Mouse (Mus musculus): ENCODE results near the gene Plxna1. TPM values are rescaled to one million over a fixed set of nuclear protein-coding genes. Genes with fewer than 3 reads are reported as not detected.
A peak's percentile ranks its signal among the peaks of the same experiment; 100 is the strongest.

The Plxna1 gene
- polyA plus RNA-seq (2012; rRNA removed) (2.6 TPM in 2 replicates), polyA plus RNA-seq (2014; fragmentation: Nextera tagmentation; extraction: Ambion mirVana) (1.7 TPM in 2 replicates)

- Histone ChIP-seq H3K9me3 (ENCODE audit: control insufficient read depth, low read length) (no peaks in the 10 kb centered on the region), H3K36me3 (replicated peaks; ENCODE audit: control insufficient read depth, insufficient read depth, low read depth) (no peaks in the 10 kb centered on the region), H3K4me3 (ENCODE audit: insufficient read depth in 1 of 2, low read depth in 2 of 2, low read length in 2 of 2) (peak within 1 kb of the TSS; percentile 51 to 61), H3K4me2 (ENCODE audit: low read depth) (peak within 1 kb of the TSS; percentile 73), H3K27me3 (ENCODE audit: control insufficient read depth, insufficient read depth, low read length) (peaks cover 8% of the 10 kb centered on the region), H3K4me1 (replicated peaks; ENCODE audit: control insufficient read depth in 2 of 2, insufficient read depth in 2 of 2, low read length in 1 of 2) (peaks cover 0 to 7% of the 10 kb centered on the region in 2 experiments; a peak in 2 of 4 replicates), H3K27ac (no peak within 1 kb of the TSS), H3K9ac (replicated peaks) (peak within 1 kb of the TSS; percentile 10)
- 1% methylated on average over 64 of the region's 110 CpGs for WGBS (ENCODE audit: insufficient replicate concordance)
- DNase-seq (ENCODE audit: low read depth in 3 of 3, low spot score in 3 of 3) (peak in 1 of 3 experiments; percentile 20), ATAC-seq (ENCODE audit: insufficient read depth) (peak; percentile 78)
- no peak for TF ChIP-seq EP300 (IDR thresholded peaks at IDR 0.05; ENCODE audit: low read depth)
- peak; percentile 31; the same call in 1 of the 2 replicates for TF ChIP-seq CTCF (IDR thresholded peaks at IDR 0.05; ENCODE audit: low read depth)
Observed at GRCm38 (mm10) chr6:89362281-89363106, at the start of gene Plxna1. Gene Plxna1 (minus strand): TSS chr6:89362620.

DNA sequence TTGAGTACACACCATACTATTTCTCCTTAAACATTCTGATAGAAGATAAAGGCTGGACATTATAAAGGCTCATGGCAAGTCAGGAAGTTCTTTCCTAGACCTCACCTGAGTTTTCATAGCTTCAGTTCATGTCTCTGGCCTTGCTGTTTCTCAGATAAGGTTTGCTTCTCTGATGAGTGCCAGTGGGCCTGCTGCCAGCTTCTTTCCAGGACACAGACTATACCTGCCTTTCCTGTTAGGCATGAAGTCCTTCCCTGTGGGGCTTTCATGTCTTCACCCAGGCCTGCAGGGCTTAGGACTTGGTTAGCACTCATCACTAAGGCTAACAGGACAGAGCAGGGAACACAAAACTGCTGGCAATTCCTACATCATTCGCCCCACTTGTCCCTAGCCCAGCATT, 46.6 kb upstream of the Plxna1 start:
- no peak overlapping the region for H3K9ac ChIP-seq (replicated peaks)
- 53% methylated on average over 1 of the region's 1 CpGs for WGBS (ENCODE audit: insufficient replicate concordance)

GRCm38 (mm10) chr6:89408259-89408658, 45.8 kb upstream of the Plxna1 start:
- no peaks in the 10 kb centered on the region for H3K9me3 ChIP-seq (ENCODE audit: control insufficient read depth, low read length)
- no peaks in the 10 kb centered on the region for H3K27me3 ChIP-seq (ENCODE audit: control insufficient read depth, insufficient read depth, low read length)
- H3K4me1 ChIP-seq (replicated peaks; ENCODE audit: control insufficient read depth in 2 of 2, insufficient read depth in 2 of 2, low read length in 1 of 2): no peaks in the 10 kb centered on the region; a peak in 1 of 4 replicates
- no peak overlapping the region for H3K4me2 ChIP-seq (ENCODE audit: low read depth)
- ATAC-seq (ENCODE audit: insufficient read depth): no peak
- no peaks in the 10 kb centered on the region for H3K36me3 ChIP-seq (replicated peaks; ENCODE audit: control insufficient read depth, insufficient read depth, low read depth)
- no peak overlapping the region for H3K27ac ChIP-seq
- H3K9ac ChIP-seq (replicated peaks): no peak overlapping the region
- H3K4me3 ChIP-seq (ENCODE audit: insufficient read depth in 1 of 2, low read depth in 2 of 2, low read length in 2 of 2): no peak overlapping the region
- WGBS (ENCODE audit: insufficient replicate concordance): 45% methylated on average over 5 of the region's 5 CpGs
- no peak for TF ChIP-seq EP300 (IDR thresholded peaks at IDR 0.05; ENCODE audit: low read depth)
- no peak for DNase-seq (ENCODE audit: low read depth in 3 of 3, low spot score in 3 of 3)

More for the DNA sequence above, 46.6 kb upstream of the Plxna1 start:
- TF ChIP-seq EP300 (IDR thresholded peaks at IDR 0.05; ENCODE audit: low read depth) (no peak), CTCF (IDR thresholded peaks at IDR 0.05; ENCODE audit: low read depth) (no peak)
- DNase-seq (ENCODE audit: low read depth in 3 of 3, low spot score in 3 of 3): no peak
- Histone ChIP-seq H3K36me3 (replicated peaks; ENCODE audit: control insufficient read depth, insufficient read depth, low read depth) (no peaks in the 10 kb centered on the region), H3K4me1 (replicated peaks; ENCODE audit: control insufficient read depth in 2 of 2, insufficient read depth in 2 of 2, low read length in 1 of 2) (peaks cover 0 to 4% of the 10 kb centered on the region in 2 experiments; a peak in 2 of 4 replicates), H3K9me3 (ENCODE audit: control insufficient read depth, low read length) (no peaks in the 10 kb centered on the region), H3K27me3 (ENCODE audit: control insufficient read depth, insufficient read depth, low read length) (no peaks in the 10 kb centered on the region), H3K4me2 (ENCODE audit: low read depth) (no peak overlapping the region), H3K27ac (no peak overlapping the region), H3K4me3 (ENCODE audit: insufficient read depth in 1 of 2, low read depth in 2 of 2, low read length in 2 of 2) (no peak overlapping the region)
- no peak for ATAC-seq (ENCODE audit: insufficient read depth)

- 60% methylated on average over 3 of the region's 3 CpGs for WGBS (ENCODE audit: insufficient replicate concordance)
- TF ChIP-seq CTCF (IDR thresholded peaks at IDR 0.05; ENCODE audit: low read depth): no peak
- no peak for TF ChIP-seq EP300 (IDR thresholded peaks at IDR 0.05; ENCODE audit: low read depth)
- ATAC-seq (ENCODE audit: insufficient read depth): 0 out of 2 replicates have a peak, but pooled peaks have one; percentile 26
Observed at GRCm38 (mm10) chr6:89407247-89407889, 44.9 kb upstream of the Plxna1 start.

GRCm38 (mm10) chr6:89404964-89405363, 42.5 kb upstream of the Plxna1 start:
- no peaks in the 10 kb centered on the region for H3K27me3 ChIP-seq (ENCODE audit: control insufficient read depth, insufficient read depth, low read length)
- no peak for TF ChIP-seq CTCF (IDR thresholded peaks at IDR 0.05; ENCODE audit: low read depth)
- TF ChIP-seq EP300 (IDR thresholded peaks at IDR 0.05; ENCODE audit: low read depth): no peak
- WGBS (ENCODE audit: insufficient replicate concordance): 45% methylated on average over 2 of the region's 2 CpGs
- DNase-seq (ENCODE audit: low read depth in 3 of 3, low spot score in 3 of 3) (no peak), ATAC-seq (ENCODE audit: insufficient read depth) (no peak)
- H3K4me3 ChIP-seq (ENCODE audit: insufficient read depth in 1 of 2, low read depth in 2 of 2, low read length in 2 of 2): no peak overlapping the region
- no peak overlapping the region for H3K9ac ChIP-seq (replicated peaks)
- H3K36me3 ChIP-seq (replicated peaks; ENCODE audit: control insufficient read depth, insufficient read depth, low read depth): no peaks in the 10 kb centered on the region
- no peak overlapping the region for H3K27ac ChIP-seq
- no peak overlapping the region for H3K4me2 ChIP-seq (ENCODE audit: low read depth)
- H3K9me3 ChIP-seq (ENCODE audit: control insufficient read depth, low read length): no peaks in the 10 kb centered on the region
- H3K4me1 ChIP-seq (replicated peaks; ENCODE audit: control insufficient read depth in 2 of 2, insufficient read depth in 2 of 2, low read length in 1 of 2): no peaks in the 10 kb centered on the region

More at GRCm38 (mm10) chr6:89407247-89407889, 44.9 kb upstream of the Plxna1 start:
- H3K36me3 ChIP-seq (replicated peaks; ENCODE audit: control insufficient read depth, insufficient read depth, low read depth): no peaks in the 10 kb centered on the region
- DNase-seq (ENCODE audit: low read depth in 3 of 3, low spot score in 3 of 3): no peak
- H3K27me3 ChIP-seq (ENCODE audit: control insufficient read depth, insufficient read depth, low read length): no peaks in the 10 kb centered on the region
- H3K4me1 ChIP-seq (replicated peaks; ENCODE audit: control insufficient read depth in 2 of 2, insufficient read depth in 2 of 2, low read length in 1 of 2): no peaks in the 10 kb centered on the region
- no peak overlapping the region for H3K27ac ChIP-seq
- no peaks in the 10 kb centered on the region for H3K9me3 ChIP-seq (ENCODE audit: control insufficient read depth, low read length)
- no peak overlapping the region for H3K4me2 ChIP-seq (ENCODE audit: low read depth)
- H3K9ac ChIP-seq (replicated peaks): no peak overlapping the region
- H3K4me3 ChIP-seq (ENCODE audit: insufficient read depth in 1 of 2, low read depth in 2 of 2, low read length in 2 of 2): no peak overlapping the region
